Mouse (Mus musculus): Measurements from ENCODE around the gene Olfr738. TPM values are rescaled to one million over a fixed set of nuclear protein-coding genes. Genes with fewer than 3 reads are reported as not detected.

Olfr738 gene
- not detected for total RNA-seq (2021)
- long read RNA-seq, experiment 1 = 0 reads
- long read RNA-seq, experiment 2 = 0 reads

GRCm38 (mm10) chr14:50407268-50407667, at the start of gene Olfr738:
TSS of gene Olfr738 (plus strand) at chr14:50407568.
- no peak for DNase-seq (ENCODE audit: low spot score in 2 of 2)

- no peak for DNase-seq (ENCODE audit: low spot score in 2 of 2)
Measured at GRCm38 (mm10) chr14:50357593-50357992, 49.8 kb upstream of the Olfr738 start, which contains the start of gene Tlr11. TSS of gene Tlr11 (plus strand) at chr14:50357914.

GRCm38 (mm10) chr14:50360480-50360879, 46.9 kb upstream of the Olfr738 start:
- DNase-seq (ENCODE audit: low spot score in 2 of 2) = no peak

- no peak for DNase-seq (ENCODE audit: low spot score in 2 of 2)
Measured at GRCm38 (mm10) chr14:50363561-50363960, 43.8 kb upstream of the Olfr738 start.

GRCm38 (mm10) chr14:50380863-50381262, 26.5 kb upstream of the Olfr738 start, which contains the start of gene Olfr736:
TSS of gene Olfr736 (plus strand) at chr14:50381163.
- no peak for DNase-seq (ENCODE audit: low spot score in 2 of 2)

- DNase-seq (ENCODE audit: low spot score in 2 of 2) = no peak
Measured at GRCm38 (mm10) chr14:50418326-50418725, 11.0 kb downstream of the Olfr738 start, which contains the start of gene Olfr739. TSS of gene Olfr739 (plus strand) at chr14:50418626.

GRCm38 (mm10) chr14:50445245-50445644, 37.9 kb downstream of the Olfr738 start, which contains the start of gene Olfr740:
TSS of gene Olfr740 (plus strand) at chr14:50445545.
- DNase-seq (ENCODE audit: low spot score in 2 of 2) = no peak

Other genes starting within 250 kb of the Olfr738 start
- not detected for gene Olfr730, start 219.4 kb upstream of the Olfr738 start, total RNA-seq (2021)
- gene Olfr731, start 165.7 kb upstream of the Olfr738 start, total RNA-seq (2021) = not detected
- not detected for gene Olfr732, start 123.4 kb upstream of the Olfr738 start, total RNA-seq (2021)
- gene Olfr733, start 106.0 kb upstream of the Olfr738 start, total RNA-seq (2021) = not detected
- not detected for gene Olfr734, start 80.8 kb upstream of the Olfr738 start, total RNA-seq (2021)
- gene Olfr735, start 58.7 kb upstream of the Olfr738 start, total RNA-seq (2021) = not detected
- gene Tlr11, start 49.7 kb upstream of the Olfr738 start, total RNA-seq (2021) = not detected
- gene Olfr736, start 26.4 kb upstream of the Olfr738 start, total RNA-seq (2021) = not detected
- not detected for gene Olfr739, start 11.1 kb downstream of the Olfr738 start, total RNA-seq (2021)
- not detected for gene Olfr740, start 38.0 kb downstream of the Olfr738 start, total RNA-seq (2021)
- gene Olfr741, start 65.2 kb downstream of the Olfr738 start, total RNA-seq (2021) = not detected
- not detected for gene Olfr742, start 96.0 kb downstream of the Olfr738 start, total RNA-seq (2021)
- not detected for gene Olfr743, start 114.3 kb downstream of the Olfr738 start, total RNA-seq (2021)
- not detected for gene Olfr744, start 207.3 kb downstream of the Olfr738 start, total RNA-seq (2021)
- gene Olfr745, start 231.8 kb downstream of the Olfr738 start, total RNA-seq (2021) = not detected
- not detected for gene Olfr746, start 239.5 kb downstream of the Olfr738 start, total RNA-seq (2021)